Mouse (Mus musculus): Measurements from ENCODE around the gene Ppp1r21.

Gene Ppp1r21

GRCm38 (mm10) chr17:88613721-88614120, 83.8 kb downstream of the Ppp1r21 start:
- DNase-seq (ENCODE audit: low read depth, low spot score), result no peak

GRCm38 (mm10) chr17:88614234-88614633, 84.3 kb downstream of the Ppp1r21 start:
- DNase-seq (ENCODE audit: low read depth, low spot score), result no peak

GRCm38 (mm10) chr17:88614733-88615132, 84.8 kb downstream of the Ppp1r21 start:
- DNase-seq (ENCODE audit: low read depth, low spot score), result no peak

- no peak for DNase-seq (ENCODE audit: low read depth, low spot score)
Observed at GRCm38 (mm10) chr17:88615492-88616155, 85.7 kb downstream of the Ppp1r21 start.

- DNase-seq (ENCODE audit: low read depth, low spot score), result no peak
Observed at GRCm38 (mm10) chr17:88620935-88621334, 91.0 kb downstream of the Ppp1r21 start.

GRCm38 (mm10) chr17:88621374-88621773, 91.5 kb downstream of the Ppp1r21 start:
- DNase-seq (ENCODE audit: low read depth, low spot score), result no peak

GRCm38 (mm10) chr17:88622711-88623110, 92.8 kb downstream of the Ppp1r21 start:
- no peak for DNase-seq (ENCODE audit: low read depth, low spot score)

- no peak for DNase-seq (ENCODE audit: low read depth, low spot score)
Observed at GRCm38 (mm10) chr17:88624386-88624785, 94.5 kb downstream of the Ppp1r21 start.

GRCm38 (mm10) chr17:88625350-88625749, 95.4 kb downstream of the Ppp1r21 start:
- no peak for DNase-seq (ENCODE audit: low read depth, low spot score)

- DNase-seq (ENCODE audit: low read depth, low spot score), result no peak
Observed at GRCm38 (mm10) chr17:88625931-88626330, 96.0 kb downstream of the Ppp1r21 start.

- DNase-seq (ENCODE audit: low read depth, low spot score), result no peak
Observed at GRCm38 (mm10) chr17:88626347-88626811, 96.5 kb downstream of the Ppp1r21 start.

GRCm38 (mm10) chr17:88627150-88627549, 97.2 kb downstream of the Ppp1r21 start:
- DNase-seq (ENCODE audit: low read depth, low spot score), result no peak

GRCm38 (mm10) chr17:88628676-88629380, 98.9 kb downstream of the Ppp1r21 start:
- DNase-seq (ENCODE audit: low read depth, low spot score), result no peak

GRCm38 (mm10) chr17:88629381-88629759, 99.5 kb downstream of the Ppp1r21 start:
- no peak for DNase-seq (ENCODE audit: low read depth, low spot score)

- no peak for DNase-seq (ENCODE audit: low read depth, low spot score)
Observed at GRCm38 (mm10) chr17:88629931-88630553, 100.1 kb downstream of the Ppp1r21 start.

GRCm38 (mm10) chr17:88630554-88630948, 100.6 kb downstream of the Ppp1r21 start:
- DNase-seq (ENCODE audit: low read depth, low spot score), result no peak

GRCm38 (mm10) chr17:88632631-88633030, 102.7 kb downstream of the Ppp1r21 start:
- no peak for DNase-seq (ENCODE audit: low read depth, low spot score)

GRCm38 (mm10) chr17:88636076-88636475, 106.2 kb downstream of the Ppp1r21 start:
- DNase-seq (ENCODE audit: low read depth, low spot score), result no peak

GRCm38 (mm10) chr17:88636587-88636986, 106.7 kb downstream of the Ppp1r21 start:
- DNase-seq (ENCODE audit: low read depth, low spot score), result no peak
